Mouse (Mus musculus) adrenal gland, adult 2 months (tissue): ENCODE results near the gene Gng2. TPM values are rescaled to one million over a fixed set of nuclear protein-coding genes. Genes with fewer than 3 reads are reported as not detected.
"Not testable (repeated sequence)": the region's sequence is repeated elsewhere in the genome, so short reads cannot be mapped to it uniquely, and the experiment has no call there.

Experiments
- DNase-seq: peaks from one replicate; pipeline ENCODE4 v3.0.0; 2021
- polyA plus RNA-seq: library from polyadenylated mRNA; depleted of rRNA; stranded (reverse); fragments of >200 nt; gene quantifications from 2 replicates; pipeline ENCODE4 v1.2.3, GENCODE M21; 2012
- total RNA-seq, 2 experiments: library from RNA; stranded (reverse); gene quantifications; 2 replicates each; pipeline ENCODE4 v1.2.3; 2021

The Gng2 gene
- total and polyA plus RNA-seq, 3 experiments: 3.3 to 39.5 (median 32.8) TPM

DNA sequence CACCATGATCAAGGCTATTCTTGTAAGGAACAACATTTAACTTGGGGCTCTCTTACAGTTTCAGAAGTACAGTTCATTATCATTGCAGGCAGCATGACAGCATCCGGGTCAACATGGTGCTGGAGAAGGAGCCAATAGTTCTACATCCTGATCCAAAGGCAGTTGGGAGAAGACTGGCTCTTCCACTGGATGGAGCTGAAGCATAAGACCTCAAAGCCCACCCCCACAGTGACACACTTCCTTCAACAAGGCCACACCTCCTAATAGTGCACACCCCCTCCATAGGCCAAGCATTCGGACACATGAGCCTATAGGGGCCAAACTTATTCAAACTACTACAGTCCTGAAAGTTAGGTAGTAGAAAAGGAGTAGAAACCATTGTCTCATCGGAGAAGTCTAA lies 42.3 kb downstream of the Gng2 start:
- no peak for DNase-seq

DNA sequence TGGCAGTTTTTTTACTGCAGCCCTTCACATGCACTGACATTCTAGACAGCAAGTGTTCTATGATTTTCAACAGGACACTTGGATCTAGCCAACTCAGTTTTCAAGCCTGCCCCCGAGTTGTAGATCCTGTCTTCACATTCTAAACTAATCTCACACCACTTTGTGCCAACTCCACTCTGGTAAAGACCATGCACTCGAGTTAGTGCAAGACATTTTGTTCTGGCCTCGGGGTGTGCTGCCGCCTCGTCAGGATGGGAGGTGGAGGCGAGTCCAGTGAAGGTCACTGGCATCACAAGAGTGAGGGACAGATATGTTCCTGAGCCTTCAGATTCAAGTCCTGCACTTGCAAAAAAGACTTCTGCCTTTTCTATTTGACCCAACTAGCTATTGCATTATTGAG lies 44.1 kb downstream of the Gng2 start:
- no peak for DNase-seq

DNA sequence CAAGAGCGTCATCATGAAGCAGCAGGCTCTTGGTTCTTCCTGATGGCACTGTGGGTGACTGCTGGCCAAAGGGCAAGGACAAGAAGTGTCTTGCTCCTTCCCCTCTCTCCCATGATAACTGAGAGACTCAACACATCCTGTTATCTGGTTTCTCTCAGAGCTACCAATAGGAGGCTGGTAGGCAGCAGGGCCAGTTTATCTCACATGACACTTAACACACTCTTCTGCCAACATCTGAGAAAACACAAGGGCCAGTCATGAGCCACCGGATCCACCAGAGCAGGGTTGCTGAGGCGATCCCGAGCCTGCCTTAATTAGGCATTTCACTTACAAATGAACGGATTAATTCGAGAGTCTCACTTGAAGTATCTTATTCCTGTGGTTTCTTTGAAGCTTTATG lies 49.5 kb downstream of the Gng2 start:
- DNase-seq: no peak

DNA sequence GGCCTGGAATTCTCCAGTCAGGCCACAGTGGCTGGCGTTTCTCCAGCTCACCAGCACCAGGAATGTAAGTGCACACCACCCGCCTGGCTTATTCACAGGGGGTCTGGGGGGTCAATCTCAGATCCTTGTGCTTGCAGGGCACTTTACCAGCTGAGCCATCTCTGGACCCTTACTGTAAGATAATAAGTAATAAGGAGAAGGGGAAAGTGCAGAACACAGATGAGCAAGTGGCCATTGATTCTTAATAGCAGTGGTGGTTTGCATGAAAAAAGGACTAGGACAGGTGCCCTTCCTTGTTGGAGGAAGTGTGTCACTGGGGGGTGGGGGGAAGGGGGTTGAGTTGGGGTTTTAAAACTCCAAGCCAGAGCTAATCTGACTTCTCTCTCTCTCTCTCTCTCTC lies 50.3 kb downstream of the Gng2 start:
- no peak for DNase-seq

DNA sequence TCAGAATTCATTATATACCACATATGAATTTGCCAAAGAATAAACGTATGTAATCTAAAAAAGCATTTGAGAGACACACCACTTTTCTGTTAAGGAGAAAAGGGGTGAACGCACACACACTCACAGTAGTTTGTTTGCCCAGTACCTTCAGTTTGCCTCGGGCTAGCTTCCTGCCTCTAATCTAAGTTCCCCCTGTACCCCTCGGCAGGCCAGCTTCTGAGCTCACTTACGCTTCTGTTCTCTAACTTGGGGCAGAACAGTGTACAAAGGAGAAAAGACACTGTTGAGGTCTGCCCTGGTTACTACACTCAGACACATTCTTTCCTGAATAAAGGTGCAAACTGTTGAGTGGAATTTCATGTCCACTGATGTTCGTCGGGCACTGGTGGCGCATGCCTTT lies 51.1 kb downstream of the Gng2 start:
- no peak for DNase-seq

DNA sequence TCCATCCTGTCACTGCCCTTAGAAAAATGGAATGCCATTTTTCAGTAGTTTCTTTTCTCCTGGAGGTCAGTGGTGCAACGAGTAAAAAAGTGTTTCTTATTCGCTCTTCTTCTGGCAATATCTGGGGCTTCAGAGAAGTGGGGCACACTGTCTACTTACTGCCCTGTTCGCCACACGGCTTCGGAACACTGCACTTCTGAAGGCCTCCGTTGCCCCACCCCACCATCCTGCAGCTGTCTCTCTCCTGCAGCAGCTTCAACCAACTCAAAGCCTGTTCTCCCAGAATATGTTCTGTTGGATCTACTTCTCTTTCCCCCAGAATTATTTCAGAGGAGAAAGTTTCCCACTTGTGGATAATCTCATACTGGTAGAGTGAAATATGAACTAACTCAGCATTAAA lies 52.3 kb downstream of the Gng2 start:
- DNase-seq: no peak

DNA sequence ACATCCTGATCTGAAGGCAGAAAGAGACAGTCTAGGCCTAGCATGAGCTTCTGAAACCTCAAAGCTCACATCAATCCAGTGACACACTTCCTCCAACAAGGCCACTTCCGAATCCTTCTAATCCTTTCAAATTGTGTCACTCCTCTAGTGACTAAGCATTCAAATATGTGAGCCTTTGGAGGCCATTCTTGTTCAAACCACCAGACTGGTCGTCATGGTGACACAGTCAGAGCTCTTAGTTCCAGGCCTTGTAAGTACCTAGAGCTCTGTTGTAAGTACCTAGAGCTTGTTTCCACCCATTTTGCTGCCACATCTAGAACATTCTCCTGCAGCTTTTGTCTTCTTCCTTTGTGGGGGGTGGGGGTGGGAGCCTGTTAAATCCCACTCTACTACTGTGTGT lies 53.3 kb downstream of the Gng2 start:
- no peak for DNase-seq

DNA sequence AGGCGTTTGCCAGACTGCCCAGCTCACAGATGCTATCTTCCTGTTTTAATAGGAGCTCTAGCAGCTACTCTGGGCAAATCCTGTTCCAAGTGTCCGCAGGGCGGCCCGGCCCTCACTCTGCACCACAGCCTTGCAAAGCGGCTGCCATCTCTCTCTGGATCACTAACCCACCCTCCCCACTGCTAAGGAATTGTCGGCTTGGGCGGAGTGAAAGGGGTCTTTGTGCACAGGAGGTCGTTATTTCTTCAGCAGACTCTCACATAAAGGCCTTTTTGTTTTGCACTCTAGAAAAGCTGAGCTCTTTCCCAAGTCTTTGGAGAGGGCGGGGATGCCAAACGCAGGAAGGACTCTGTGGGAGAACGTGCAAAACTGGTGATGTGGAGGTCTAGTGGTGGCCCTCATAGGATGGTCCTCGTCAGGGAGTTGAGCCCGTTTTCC lies 57.2 kb downstream of the Gng2 start:
- DNase-seq: no peak

DNA sequence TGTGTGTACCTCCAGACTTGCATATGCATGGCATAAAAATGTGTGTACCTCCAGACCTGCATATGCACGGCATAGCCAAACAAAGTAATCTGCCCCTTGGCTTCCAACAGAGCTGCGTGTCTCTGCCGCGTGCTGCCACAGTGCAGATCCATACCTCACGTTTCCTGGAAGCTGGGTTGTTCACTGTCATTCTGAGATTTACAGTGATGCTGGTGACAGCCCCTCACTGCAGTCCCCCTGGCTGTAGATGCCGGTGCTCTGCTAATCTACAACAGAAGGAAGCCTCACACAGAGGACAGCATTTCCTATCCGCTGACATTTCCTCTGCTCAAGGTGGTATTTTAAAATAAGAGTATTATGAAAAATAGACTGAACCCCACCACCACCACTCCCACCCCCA lies 57.6 kb downstream of the Gng2 start:
- DNase-seq: no peak

DNA sequence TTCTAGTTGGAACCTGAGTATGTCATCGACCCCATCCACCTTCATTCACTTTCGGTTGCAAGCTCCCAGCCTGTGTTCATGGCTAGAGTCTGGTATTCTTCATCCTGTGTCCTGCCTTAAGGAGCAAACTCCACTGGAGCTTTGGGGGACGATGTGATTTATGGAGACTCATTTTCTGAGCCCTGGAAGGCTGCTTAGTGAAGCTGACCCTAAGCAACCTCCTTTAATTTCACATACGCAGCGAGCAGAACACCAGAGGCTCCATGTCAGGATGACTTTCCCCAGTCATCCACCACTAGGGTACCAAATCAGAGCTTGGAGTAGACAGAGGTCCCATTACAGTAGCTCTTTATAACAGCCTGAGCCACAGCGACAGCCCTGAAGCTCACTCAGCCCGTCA lies 59.9 kb downstream of the Gng2 start:
- no peak for DNase-seq

DNA sequence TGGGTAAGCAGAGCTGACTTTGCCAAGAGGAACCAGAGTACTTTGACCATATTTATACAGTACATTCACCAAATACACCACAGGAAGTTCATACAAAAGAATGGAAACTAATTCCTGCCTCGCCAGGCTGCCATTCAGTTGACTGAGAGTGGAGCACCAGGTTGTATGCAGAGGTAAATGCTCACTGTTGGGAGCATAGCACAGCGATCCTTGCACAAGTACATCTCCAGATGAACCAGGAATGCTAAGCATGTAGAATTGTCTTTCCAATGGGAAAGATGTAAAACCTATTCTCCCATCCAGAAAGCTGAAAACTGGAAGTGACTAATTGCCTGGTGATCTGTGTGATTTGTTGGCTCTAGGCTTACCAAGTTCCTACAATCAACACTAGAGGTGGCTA lies 61.1 kb downstream of the Gng2 start:
- no peak for DNase-seq

DNA sequence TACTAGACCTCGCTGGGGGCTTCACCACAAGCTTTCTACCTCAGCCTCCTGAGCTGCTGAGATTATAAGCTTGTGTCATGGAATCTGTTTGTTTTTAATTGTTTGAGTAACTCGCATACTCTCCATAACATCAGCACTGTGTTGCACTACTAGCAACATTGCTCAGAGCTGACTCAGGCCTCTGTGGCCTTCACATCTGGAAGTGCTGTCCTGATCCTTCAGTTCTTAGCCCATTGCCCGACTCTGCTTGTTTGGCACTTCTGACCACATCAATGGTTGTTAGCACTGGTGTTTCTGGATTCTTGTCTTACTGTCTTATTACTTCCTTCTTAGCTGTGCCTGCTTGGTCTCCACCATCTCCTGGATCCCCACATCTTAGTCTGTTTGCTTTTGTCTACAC lies 64.5 kb downstream of the Gng2 start:
- peak; percentile 64 for DNase-seq

DNA sequence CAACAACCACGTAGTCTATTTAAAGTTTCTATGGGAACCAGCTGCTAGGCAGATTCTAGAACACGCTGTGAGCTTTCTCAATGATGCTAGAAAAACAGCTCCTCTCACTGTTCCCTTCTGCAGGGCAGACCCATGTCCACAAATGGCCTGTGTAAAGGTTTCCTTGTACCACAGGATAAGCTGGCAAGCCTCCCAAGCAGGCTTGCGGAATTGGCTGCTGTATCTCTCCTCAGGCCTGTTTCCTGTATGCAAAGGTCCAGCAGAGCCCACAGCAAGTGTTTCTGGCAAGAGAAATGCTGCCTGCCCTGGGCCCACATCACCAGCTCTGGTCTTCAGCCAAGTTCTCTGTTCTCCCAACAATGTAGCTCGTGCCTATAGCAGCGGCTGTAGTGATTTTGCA lies 71.8 kb downstream of the Gng2 start:
- DNase-seq: peak; percentile 46

DNA sequence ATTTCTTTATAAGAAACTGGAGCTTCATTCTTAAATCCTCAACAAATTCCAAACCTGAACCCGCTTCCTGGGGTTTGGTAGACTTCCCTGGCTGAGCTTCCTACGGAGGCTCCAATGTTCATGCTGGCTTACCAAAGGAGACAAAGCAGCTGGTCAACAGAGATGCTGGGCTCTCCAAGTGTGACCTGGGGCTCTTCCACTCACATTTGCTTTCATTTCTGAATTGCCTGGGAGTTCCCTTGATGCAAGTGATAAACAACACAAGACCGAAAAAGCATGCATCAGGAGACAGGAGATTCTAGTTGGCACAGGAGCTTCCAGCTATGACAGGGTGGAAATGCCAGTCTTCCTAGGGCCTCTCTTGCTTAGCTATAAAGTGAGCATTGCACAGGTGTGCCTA lies 72.6 kb downstream of the Gng2 start:
- no peak for DNase-seq

DNA sequence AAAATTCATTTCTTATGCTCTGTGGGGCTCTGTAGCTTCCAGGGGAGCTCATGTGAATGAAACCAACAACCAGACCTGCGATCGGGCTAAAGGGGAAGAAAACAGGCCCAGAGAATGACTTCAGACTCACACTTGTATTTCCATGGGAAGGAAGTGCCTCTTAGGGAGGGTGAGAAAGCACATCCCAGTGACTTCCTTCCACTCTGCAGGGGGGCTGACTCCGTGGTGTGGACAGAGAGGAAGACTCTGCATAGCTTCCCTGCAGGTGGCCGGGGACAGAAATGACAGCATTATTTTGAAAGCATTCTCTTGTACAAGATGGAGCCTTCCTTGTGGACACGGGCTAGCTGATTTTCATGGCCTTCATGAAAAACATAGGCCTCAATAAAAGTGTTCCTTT lies 73.4 kb downstream of the Gng2 start:
- DNase-seq: peak; percentile 10

DNA sequence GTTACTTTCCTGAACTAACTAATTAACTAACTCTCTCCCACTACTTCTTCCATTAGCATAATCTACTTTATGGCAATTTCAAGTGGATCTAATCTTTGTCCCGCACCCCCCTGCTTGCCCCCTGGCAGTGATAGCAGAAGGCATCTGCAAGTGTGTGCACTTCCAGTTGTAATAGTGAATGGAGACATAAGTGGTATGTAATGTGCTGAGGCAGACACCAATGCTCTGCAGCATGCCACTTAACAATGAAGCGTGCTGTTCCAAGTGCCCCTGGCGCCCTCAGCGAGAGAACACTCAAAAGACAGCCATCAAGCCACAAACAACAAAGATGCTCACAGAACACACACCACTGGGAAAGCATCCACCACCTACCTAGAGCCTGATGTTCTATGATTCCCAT lies 76.9 kb downstream of the Gng2 start:
- no peak for DNase-seq

DNA sequence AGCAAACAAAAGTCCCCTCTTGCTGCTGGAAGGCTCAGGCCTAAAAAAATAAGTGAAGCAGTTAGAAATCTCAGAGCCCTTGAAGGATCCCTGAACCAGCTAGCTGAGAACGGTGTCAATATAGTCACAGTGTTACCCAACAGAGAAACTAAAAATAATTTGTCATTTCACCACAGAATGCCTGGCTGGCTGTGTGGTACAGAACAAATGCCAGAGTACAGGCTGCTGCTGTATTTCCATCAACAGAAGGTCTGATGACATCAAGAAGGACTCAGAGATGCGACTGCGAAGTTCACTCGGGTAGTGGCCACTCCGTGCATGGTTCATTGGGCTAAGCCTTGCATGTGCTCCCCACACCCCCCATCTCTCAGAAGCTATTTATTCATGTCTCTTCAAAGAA lies 89.9 kb downstream of the Gng2 start:
- peak; percentile 24 for DNase-seq

DNA sequence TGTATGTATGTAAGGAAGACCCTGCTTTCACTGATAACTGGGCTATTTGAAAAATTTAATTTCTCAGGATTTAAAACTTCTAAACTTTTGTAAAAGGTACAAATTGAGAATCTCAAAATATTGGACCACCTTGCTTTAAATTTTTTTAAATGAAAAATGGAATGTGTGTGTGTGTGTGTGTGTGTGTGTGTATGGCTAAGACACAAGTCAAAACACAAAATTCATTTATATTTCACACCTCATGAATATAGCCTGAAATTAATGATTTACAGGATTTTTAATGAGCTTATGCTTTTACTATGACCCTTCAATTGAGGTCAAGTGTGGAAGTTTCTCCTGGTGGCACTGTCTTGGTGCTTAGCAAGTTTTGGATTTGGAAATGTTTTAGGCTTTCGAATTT lies 93.0 kb downstream of the Gng2 start:
- DNase-seq: not testable (repeated sequence)

DNA sequence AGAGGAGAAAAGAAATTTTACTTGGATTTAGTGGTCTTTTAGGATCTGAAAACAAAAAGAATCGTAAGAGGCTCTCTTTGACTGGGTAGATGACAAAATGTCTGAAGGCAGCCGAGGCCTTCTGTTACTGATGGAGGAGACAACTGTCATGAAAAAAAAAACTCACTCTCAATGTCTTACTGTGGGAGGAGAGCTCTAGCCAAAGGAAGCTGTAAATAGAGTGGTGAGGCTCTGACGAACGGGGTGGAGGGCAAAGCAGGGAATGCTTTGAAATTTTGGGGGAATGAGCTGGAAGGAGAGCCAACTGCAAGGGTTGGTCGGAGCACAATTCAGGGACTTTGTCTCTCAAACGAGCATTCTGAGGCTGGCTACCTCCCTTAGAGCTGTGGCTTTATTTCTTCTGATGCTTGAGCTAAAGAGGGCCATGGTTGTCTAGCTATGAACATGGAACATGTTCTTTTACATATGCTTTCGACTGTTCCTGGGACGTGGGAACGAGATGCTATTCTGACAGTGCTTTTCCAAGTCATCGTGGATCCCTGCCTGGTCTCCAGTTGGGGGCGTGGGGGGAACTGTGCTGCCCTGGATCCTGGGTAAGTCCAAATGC lies 103.1 kb downstream of the Gng2 start:
- DNase-seq: no peak

DNA sequence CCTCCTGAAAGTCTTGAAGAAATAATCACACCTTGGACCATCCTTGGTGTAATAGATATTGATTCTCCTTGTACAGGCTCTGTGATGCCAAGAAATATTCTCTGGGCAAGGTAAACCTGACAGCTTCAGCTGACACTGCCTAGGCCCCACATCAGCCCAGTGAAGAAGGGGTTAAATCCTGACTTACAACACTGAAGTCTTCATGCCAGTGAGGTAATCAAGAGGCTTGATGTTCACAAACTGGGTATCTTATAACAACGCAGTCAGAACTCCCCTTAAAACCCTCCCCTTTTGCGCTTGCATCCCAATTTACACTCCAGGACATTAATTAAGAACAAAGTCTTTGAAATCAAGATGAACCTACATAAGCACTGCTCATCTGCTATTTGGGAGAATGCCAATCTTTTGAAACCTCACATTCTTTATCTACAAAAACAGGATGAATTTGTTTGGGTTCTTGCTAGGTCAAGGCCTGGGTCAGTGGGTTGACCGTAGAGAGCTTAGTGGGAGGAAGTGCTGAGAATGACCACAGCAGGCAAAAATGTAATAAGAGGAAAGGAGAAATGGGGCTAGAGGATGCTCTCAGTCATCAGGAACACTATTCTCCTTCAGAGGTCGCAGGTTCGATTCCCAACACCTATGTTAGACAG lies 110.0 kb downstream of the Gng2 start:
- DNase-seq: peak; percentile 41

DNA sequence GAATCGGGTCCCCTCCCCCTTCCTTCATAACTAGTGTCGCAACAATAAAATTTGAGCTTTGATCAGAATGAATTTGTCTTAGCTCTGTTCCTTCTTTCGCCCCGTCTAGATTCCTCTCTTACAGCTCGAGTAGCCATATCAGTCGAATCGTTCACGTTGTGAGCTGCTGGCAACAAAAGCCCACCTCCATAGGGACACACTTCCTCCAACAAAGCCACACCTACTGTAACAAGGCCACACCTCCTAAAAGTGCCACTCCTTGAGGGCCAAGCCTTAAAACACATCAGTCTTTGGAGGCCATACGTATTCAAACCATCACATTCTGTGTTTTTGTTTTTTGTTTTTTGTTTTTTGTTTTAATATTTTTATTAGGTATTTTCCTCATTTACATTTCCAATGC lies 112.3 kb downstream of the Gng2 start:
- DNase-seq: not testable (repeated sequence)

DNA sequence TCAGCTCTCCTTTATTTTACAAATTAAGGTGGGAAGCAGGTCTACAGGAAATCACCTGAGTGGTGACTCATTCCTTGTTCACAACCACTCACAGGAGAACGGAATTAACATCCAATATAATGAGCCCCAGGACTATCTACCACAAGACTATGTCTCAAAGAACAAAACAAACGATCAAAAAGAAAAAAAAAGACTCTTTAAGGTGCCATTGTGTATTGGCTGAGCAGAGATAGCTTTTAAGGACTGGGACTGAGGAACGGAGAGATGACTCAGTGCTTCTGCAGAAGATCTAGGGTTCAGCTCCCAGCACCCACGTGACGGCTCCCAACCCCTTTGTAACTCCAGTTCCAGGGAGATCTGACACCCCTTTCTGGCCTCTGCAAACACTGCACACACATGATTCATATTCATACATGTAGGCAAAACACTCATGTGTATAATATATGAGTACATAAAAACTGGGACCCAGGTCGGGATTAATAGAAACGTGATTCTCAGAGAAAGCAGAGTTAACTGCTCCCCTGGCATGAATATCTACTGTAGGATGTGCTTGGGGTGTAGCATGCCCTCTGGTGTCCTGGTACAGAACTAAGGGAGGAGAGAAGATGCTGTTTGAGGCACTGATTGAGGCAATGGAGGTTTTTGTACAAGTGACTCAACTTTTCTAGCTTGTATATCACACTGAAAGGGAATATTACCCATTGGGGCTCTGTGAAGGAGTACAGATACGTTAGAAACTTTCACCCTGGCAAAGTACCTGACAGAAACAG lies 115.9 kb downstream of the Gng2 start:
- no peak for DNase-seq

DNA sequence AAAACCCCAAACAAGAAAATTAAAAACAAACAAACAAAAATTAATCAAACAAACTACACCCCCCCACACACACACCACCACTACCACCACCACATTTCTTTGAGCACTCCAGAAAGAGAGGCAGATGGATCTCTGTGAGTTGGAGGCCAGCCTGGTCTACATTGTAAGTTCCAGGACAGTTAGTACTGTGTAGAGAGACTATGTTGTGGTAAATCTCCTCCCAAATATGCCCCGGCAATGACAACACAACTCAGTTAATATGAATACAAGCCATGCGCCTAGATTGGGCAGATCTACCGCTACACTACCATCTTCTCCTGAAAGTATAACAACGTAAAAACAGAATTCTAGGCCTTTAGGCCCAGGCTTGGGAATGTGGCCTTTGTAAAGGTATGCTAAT lies 117.1 kb downstream of the Gng2 start:
- DNase-seq: no peak
